Mouse (Mus musculus) G1E (cell line): Measurements from ENCODE around the gene Dgat2.

Experiments
- CTCF ChIP-seq: IDR thresholded peaks from 2 replicates; pipeline ENCODE4 v1.5.1; 2012; ENCODE audit warnings: low read depth, low read length, inconsistent platforms, mixed read lengths
- GATA1 ChIP-seq: IDR thresholded peaks from 2 replicates; pipeline ENCODE4 v1.6.1; 2012; ENCODE audit warnings: borderline replicate concordance, low read length, inconsistent platforms, mixed read lengths
- GATA2 ChIP-seq: IDR thresholded peaks from 2 replicates; pipeline ENCODE4 v1.6.1; 2012; ENCODE audit warnings: low read depth, low read length, inconsistent platforms, borderline replicate concordance
- POLR2AphosphoS5 ChIP-seq: IDR thresholded peaks from 2 replicates; pipeline ENCODE4 v1.6.1; 2012; ENCODE audit warnings: low read depth, low read length, inconsistent platforms; ENCODE audit not compliant: insufficient replicate concordance
- TAL1 ChIP-seq: conservative IDR thresholded peaks from 2 replicates; pipeline ENCODE4 v1.6.1; 2012; ENCODE audit warnings: low read depth, low read length, inconsistent platforms, mixed read lengths

GRCm38 (mm10) chr7:99179271-99179670 lies 3.2 kb downstream of the Dgat2 start:
- TF ChIP-seq CTCF = no peak
- no peak for TF ChIP-seq GATA1
- no peak for TF ChIP-seq TAL1
- TF ChIP-seq POLR2AphosphoS5 = no peak
- no peak for TF ChIP-seq GATA2
